Mouse (Mus musculus) frontal cortex, postnatal 25 days (tissue): ENCODE results near the gene Lrch1.

Source experiments
- DNase-seq, 2 experiments: peaks; one replicate each; pipeline ENCODE4 v3.0.0; 2022; ENCODE audit warnings: low spot score in 2 of 2

Lrch1 gene

GRCm38 (mm10) chr14:74852965-74853758, 94.5 kb downstream of the Lrch1 start:
- peak in 1 of 2 experiments; percentile 21 for DNase-seq

- no peak for DNase-seq
Measured at GRCm38 (mm10) chr14:74851866-74852265, 95.8 kb downstream of the Lrch1 start.

GRCm38 (mm10) chr14:74849020-74849419, 98.7 kb downstream of the Lrch1 start:
- no peak for DNase-seq

- no peak for DNase-seq
Measured at GRCm38 (mm10) chr14:74848224-74848623, 99.5 kb downstream of the Lrch1 start.

GRCm38 (mm10) chr14:74847311-74848133, 100.2 kb downstream of the Lrch1 start:
- no peak for DNase-seq

- no peak for DNase-seq
Measured at GRCm38 (mm10) chr14:74846668-74847067, 101.0 kb downstream of the Lrch1 start.

- DNase-seq = no peak
Measured at GRCm38 (mm10) chr14:74845661-74846274, 101.9 kb downstream of the Lrch1 start.

- no peak for DNase-seq
Measured at GRCm38 (mm10) chr14:74841708-74842107, 106.0 kb downstream of the Lrch1 start.

GRCm38 (mm10) chr14:74841297-74841696, 106.4 kb downstream of the Lrch1 start:
- no peak for DNase-seq

GRCm38 (mm10) chr14:74840820-74841219, 106.9 kb downstream of the Lrch1 start:
- no peak for DNase-seq

GRCm38 (mm10) chr14:74840328-74840727, 107.3 kb downstream of the Lrch1 start:
- DNase-seq = no peak

GRCm38 (mm10) chr14:74838816-74839215, 108.9 kb downstream of the Lrch1 start:
- DNase-seq = no peak

- DNase-seq = no peak
Measured at GRCm38 (mm10) chr14:74835010-74835409, 112.7 kb downstream of the Lrch1 start.

GRCm38 (mm10) chr14:74834215-74834614, 113.5 kb downstream of the Lrch1 start:
- DNase-seq = no peak

- no peak for DNase-seq
Measured at GRCm38 (mm10) chr14:74831653-74832052, 116.0 kb downstream of the Lrch1 start.

- DNase-seq = no peak
Measured at GRCm38 (mm10) chr14:74831050-74831449, 116.6 kb downstream of the Lrch1 start.

GRCm38 (mm10) chr14:74830591-74830990, 117.1 kb downstream of the Lrch1 start:
- DNase-seq = no peak

- DNase-seq = no peak
Measured at GRCm38 (mm10) chr14:74822757-74823680, 124.7 kb downstream of the Lrch1 start.

GRCm38 (mm10) chr14:74822048-74822447, 125.6 kb downstream of the Lrch1 start:
- DNase-seq = no peak

- DNase-seq = no peak
Measured at GRCm38 (mm10) chr14:74820180-74820813, 127.4 kb downstream of the Lrch1 start.

- no peak for DNase-seq
Measured at GRCm38 (mm10) chr14:74816705-74817104, 131.0 kb downstream of the Lrch1 start.
